In the genomic region with DNA sequence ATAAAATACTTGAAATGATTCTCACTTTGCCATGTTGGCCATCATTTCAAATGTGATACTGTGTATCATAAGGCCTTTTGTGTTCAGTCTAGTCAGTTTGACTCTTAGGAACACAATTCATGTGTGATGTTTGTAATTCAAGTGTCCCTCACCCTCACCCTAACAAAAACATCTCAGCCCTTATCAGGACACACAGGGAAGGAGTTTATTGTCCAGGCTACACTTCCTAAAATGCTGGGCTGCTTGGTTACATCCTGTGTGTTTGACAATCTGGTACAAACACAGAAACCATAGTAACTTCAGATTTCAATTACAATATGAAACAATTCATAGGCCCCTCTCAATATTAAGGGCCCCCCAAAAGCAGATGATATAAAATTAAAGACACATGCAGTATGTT, we compare ENCODE assay signal across 10 mouse cellular contexts.
DNase-seq lines count a peak whose midpoint lies in the region; ATAC-seq and TF ChIP-seq lines count a peak whose summit lies in the region.
"Had no signal": no experiment of that assay in that cellular context is flagged by ENCODE, and none has a peak within 500 bp of the region (broad histone marks: within the 10 kb centered on the region; RNA-seq: fewer than 3 reads in every experiment).

No protein-coding gene starts in this region.

- no peak for TF ChIP-seq CTCF in midbrain, postnatal 0 days (IDR thresholded peaks at IDR 0.05)

- no peak for ATAC-seq in heart, embryonic 13.5 days (ENCODE audit: extremely low read depth, insufficient number of reproducible peaks, low FRiP score, low TSS enrichment)
- ATAC-seq in midbrain, postnatal 0 days (ENCODE audit: low FRiP score), result no peak
- peak; percentile 52 for ATAC-seq in common myeloid progenitor, adult 5-6 weeks (replicated peaks; ENCODE audit: low read depth, poor library complexity, severe bottlenecking)
- no peak for ATAC-seq in cerebellum, adult (ENCODE audit: insufficient number of reproducible peaks, low FRiP score, low TSS enrichment)

- peak overlapping the region; percentile 22; the same call in 1 of the 2 replicates for H3K27ac ChIP-seq in heart, embryonic 13.5 days (replicated peaks)
- peak overlapping the region; percentile 72 for H3K27ac ChIP-seq in midbrain, embryonic 10.5 days (replicated peaks)
- H3K27ac ChIP-seq in midbrain, postnatal 0 days (ENCODE audit: low read depth, low read length), result no peak overlapping the region
- H3K27ac ChIP-seq: limb, embryonic 13.5 days had no signal

- no peak overlapping the region for H3K4me2 ChIP-seq in heart, embryonic 13.5 days
- no peak overlapping the region for H3K4me2 ChIP-seq in midbrain, postnatal 0 days (ENCODE audit: low read depth, low read length, poor library complexity, severe bottlenecking)
- peak overlapping the region; percentile 61 for H3K4me2 ChIP-seq in myocyte (ENCODE audit: low read depth)
- H3K4me2 ChIP-seq: limb, embryonic 13.5 days had no signal

- H3K36me3 ChIP-seq in heart, embryonic 13.5 days, result no peaks in the 10 kb centered on the region
- H3K36me3 ChIP-seq in midbrain, embryonic 10.5 days, result no peaks in the 10 kb centered on the region
- H3K36me3 ChIP-seq in midbrain, postnatal 0 days (ENCODE audit: insufficient read depth, low read length), result no peaks in the 10 kb centered on the region
- H3K36me3 ChIP-seq in myocyte (ENCODE audit: control insufficient read depth, insufficient read depth), result no peaks in the 10 kb centered on the region
- H3K36me3 ChIP-seq: limb, embryonic 13.5 days had no signal

- no peak for TF ChIP-seq POLR2A in myocyte (IDR thresholded peaks at IDR 0.05; ENCODE audit: insufficient read length, low read depth)

- no peak overlapping the region for H3ac ChIP-seq in myocyte (ENCODE audit: control insufficient read depth, insufficient read length)

- H3K4me1 ChIP-seq in heart, embryonic 13.5 days, result peaks cover 26% of the 10 kb centered on the region
- H3K4me1 ChIP-seq in midbrain, embryonic 10.5 days, result peaks cover 32% of the 10 kb centered on the region
- H3K4me1 ChIP-seq in midbrain, postnatal 0 days (ENCODE audit: insufficient read depth, low read length), result no peaks in the 10 kb centered on the region

- H3K79me2 ChIP-seq in myocyte (ENCODE audit: control insufficient read depth, insufficient read depth), result no peaks in the 10 kb centered on the region

- H3K9ac ChIP-seq in heart, embryonic 13.5 days, result no peak overlapping the region
- H3K9ac ChIP-seq in midbrain, postnatal 0 days (replicated peaks; ENCODE audit: low read length, poor library complexity, severe bottlenecking), result no peak overlapping the region
- H3K9ac ChIP-seq: limb, embryonic 13.5 days had no signal

- H3K9me3 ChIP-seq in heart, embryonic 13.5 days, result no peaks in the 10 kb centered on the region
- no peaks in the 10 kb centered on the region for H3K9me3 ChIP-seq in midbrain, embryonic 10.5 days (replicated peaks)
- H3K9me3 ChIP-seq in midbrain, postnatal 0 days (ENCODE audit: low read length), result no peaks in the 10 kb centered on the region
- H3K9me3 ChIP-seq: limb, embryonic 13.5 days had no signal

- H3K27me3 ChIP-seq in heart, embryonic 13.5 days (replicated peaks), result no peaks in the 10 kb centered on the region
- no peaks in the 10 kb centered on the region for H3K27me3 ChIP-seq in midbrain, embryonic 10.5 days (ENCODE audit: low read depth, poor library complexity, severe bottlenecking)
- H3K27me3 ChIP-seq in midbrain, postnatal 0 days (ENCODE audit: insufficient read depth, low read length), result no peaks in the 10 kb centered on the region
- H3K27me3 ChIP-seq in myocyte (ENCODE audit: control insufficient read depth, insufficient read depth, insufficient read length), result no peaks in the 10 kb centered on the region
- H3K27me3 ChIP-seq: limb, embryonic 13.5 days had no signal

- H3K4me3 ChIP-seq in heart, embryonic 13.5 days, result no peak overlapping the region
- no peak overlapping the region for H3K4me3 ChIP-seq in midbrain, embryonic 10.5 days
- no peak overlapping the region for H3K4me3 ChIP-seq in midbrain, postnatal 0 days (ENCODE audit: low read depth, low read length)
- no peak overlapping the region for H3K4me3 ChIP-seq in myocyte
- H3K4me3 ChIP-seq: limb, embryonic 13.5 days had no signal

- no peak for DNase-seq in heart, adult 11 months
- no peak for DNase-seq in midbrain, embryonic 10.5 days (ENCODE audit: low spot score)
- DNase-seq in midbrain, postnatal 0 days (ENCODE audit: low spot score), result no peak
- DNase-seq: cerebellum, adult 11-12 months; right cerebral cortex, postnatal 14 days had no signal

TF ChIP-seq in myocyte, 11 proteins besides CTCF, POLR2A, EP300 and RAD21:
- no peak for TF ChIP-seq MYOG (IDR thresholded peaks at IDR 0.05; ENCODE audit: control insufficient read depth in 1 of 3, insufficient read depth in 1 of 3, insufficient read length in 2 of 3, low read depth in 2 of 3)
- TF ChIP-seq POLR2AphosphoS2 (IDR thresholded peaks at IDR 0.05; ENCODE audit: insufficient read length, low read depth), result no peak
- TF ChIP-seq MYOD1 (IDR thresholded peaks at IDR 0.05; ENCODE audit: control insufficient read depth in 1 of 3, insufficient read length in 2 of 3, low read depth in 2 of 3), result no peak
- no peak for TF ChIP-seq TCF12 (IDR thresholded peaks at IDR 0.05; ENCODE audit: insufficient read depth, poor library complexity, severe bottlenecking)
- TF ChIP-seq MAX (IDR thresholded peaks at IDR 0.05; ENCODE audit: low read depth), result no peak
- TF ChIP-seq REST (IDR thresholded peaks at IDR 0.05; ENCODE audit: insufficient read depth, insufficient read length), result no peak
